Mouse (Mus musculus): ENCODE results near the gene Mylk4. TPM values are rescaled to one million over a fixed set of nuclear protein-coding genes. Genes with fewer than 3 reads are reported as not detected.
A peak's percentile ranks its signal among the peaks of the same experiment; 100 is the strongest.

The Mylk4 gene
- polyA plus RNA-seq, 1 experiment from 2014 or later = 0.34 TPM

DNA sequence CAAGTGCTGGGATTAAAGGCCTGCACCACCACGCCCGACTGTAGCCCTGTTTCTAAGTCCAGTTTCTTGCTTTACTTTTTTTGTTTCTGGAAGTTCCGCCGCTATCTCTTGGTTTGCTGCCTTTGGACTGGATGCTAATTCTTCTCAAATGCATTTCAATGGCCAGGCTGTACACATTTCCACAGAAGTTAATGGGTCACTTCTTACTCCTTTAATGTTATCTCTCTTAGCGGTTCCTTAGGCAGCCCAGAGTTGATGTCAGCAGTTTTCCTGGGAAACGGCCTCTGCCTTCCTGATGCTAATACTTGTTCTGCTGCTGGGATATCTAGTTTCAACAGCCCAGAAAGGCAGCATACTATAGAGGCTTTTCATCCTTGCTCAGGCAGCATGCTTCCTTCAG lies 39.4 kb upstream of the Mylk4 start:
- H3K4me1 ChIP-seq (ENCODE audit: insufficient read depth, low read length) = no peaks in the 10 kb centered on the region
- no peak overlapping the region for H3K4me2 ChIP-seq (replicated peaks; ENCODE audit: low read depth, low read length)
- H3K27me3 ChIP-seq (ENCODE audit: insufficient read depth, low read length) = no peaks in the 10 kb centered on the region
- H3K36me3 ChIP-seq (ENCODE audit: insufficient read depth, low read length) = peaks cover 24% of the 10 kb centered on the region
- 72% methylated on average over 6 of the region's 6 CpGs for WGBS
- H3K4me3 ChIP-seq (ENCODE audit: low read length) = no peak overlapping the region
- no peak overlapping the region for H3K27ac ChIP-seq (ENCODE audit: low read length)
- no peak overlapping the region for H3K9ac ChIP-seq (replicated peaks; ENCODE audit: low read length)
- H3K9me3 ChIP-seq (ENCODE audit: low read length) = no peaks in the 10 kb centered on the region
- no peak for ATAC-seq (ENCODE audit: low FRiP score, low TSS enrichment)

DNA sequence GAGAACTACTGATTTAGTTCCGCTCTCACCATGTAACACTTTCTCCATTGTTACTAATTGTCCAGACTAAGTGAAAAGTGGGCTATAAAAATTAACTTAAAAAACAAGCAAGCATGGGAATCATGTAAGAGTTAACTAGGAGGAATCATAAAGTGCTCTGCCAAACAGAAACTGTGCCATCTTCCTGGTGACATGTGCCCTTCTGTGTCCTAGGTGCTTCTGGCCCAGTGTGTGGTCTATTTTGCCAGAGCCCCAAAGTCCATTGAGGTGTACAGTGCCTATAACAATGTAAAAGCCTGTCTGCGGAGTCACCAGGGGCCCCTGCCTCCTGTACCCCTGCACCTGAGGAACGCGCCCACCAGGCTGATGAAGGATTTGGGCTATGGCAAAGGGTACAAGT lies 37.9 kb upstream of the Mylk4 start:
- H3K27me3 ChIP-seq (ENCODE audit: insufficient read depth, low read length) = no peaks in the 10 kb centered on the region
- 98% methylated on average over 4 of the region's 4 CpGs for WGBS
- no peak for ATAC-seq (ENCODE audit: low FRiP score, low TSS enrichment)
- no peak overlapping the region for H3K9ac ChIP-seq (replicated peaks; ENCODE audit: low read length)
- peaks cover 36% of the 10 kb centered on the region for H3K36me3 ChIP-seq (ENCODE audit: insufficient read depth, low read length)
- H3K4me3 ChIP-seq (ENCODE audit: low read length) = no peak overlapping the region
- no peak overlapping the region for H3K4me2 ChIP-seq (replicated peaks; ENCODE audit: low read depth, low read length)
- H3K4me1 ChIP-seq (ENCODE audit: insufficient read depth, low read length) = no peaks in the 10 kb centered on the region
- no peaks in the 10 kb centered on the region for H3K9me3 ChIP-seq (ENCODE audit: low read length)
- no peak overlapping the region for H3K27ac ChIP-seq (ENCODE audit: low read length)

DNA sequence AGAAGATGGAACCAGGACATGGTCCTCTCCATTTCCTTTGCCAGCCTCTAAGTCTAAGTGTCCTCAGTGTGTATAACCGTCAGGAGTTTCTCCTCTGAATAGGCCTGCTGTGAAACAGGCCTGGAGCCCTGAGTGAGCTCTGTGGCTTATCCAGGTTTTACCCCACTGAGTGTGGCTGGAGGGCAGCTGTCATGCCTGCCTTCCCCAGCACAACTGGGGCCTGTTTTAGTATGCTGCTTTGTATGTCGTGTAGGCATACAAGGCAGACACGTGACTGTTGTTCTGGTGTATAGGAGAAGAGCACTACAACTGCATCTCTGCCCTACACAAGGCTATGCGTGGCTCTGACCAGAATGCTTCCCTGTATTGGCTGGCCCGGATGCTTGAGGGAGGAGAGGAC lies 36.2 kb upstream of the Mylk4 start:
- no peak for ATAC-seq (ENCODE audit: low FRiP score, low TSS enrichment)
- Histone ChIP-seq H3K9me3 (ENCODE audit: low read length) (no peaks in the 10 kb centered on the region), H3K36me3 (ENCODE audit: insufficient read depth, low read length) (peaks cover 42% of the 10 kb centered on the region), H3K4me2 (replicated peaks; ENCODE audit: low read depth, low read length) (no peak overlapping the region), H3K4me3 (ENCODE audit: low read length) (no peak overlapping the region), H3K27ac (ENCODE audit: low read length) (no peak overlapping the region), H3K9ac (replicated peaks; ENCODE audit: low read length) (no peak overlapping the region), H3K4me1 (ENCODE audit: insufficient read depth, low read length) (no peaks in the 10 kb centered on the region), H3K27me3 (ENCODE audit: insufficient read depth, low read length) (no peaks in the 10 kb centered on the region)
- 90% methylated on average over 5 of the region's 5 CpGs for WGBS

DNA sequence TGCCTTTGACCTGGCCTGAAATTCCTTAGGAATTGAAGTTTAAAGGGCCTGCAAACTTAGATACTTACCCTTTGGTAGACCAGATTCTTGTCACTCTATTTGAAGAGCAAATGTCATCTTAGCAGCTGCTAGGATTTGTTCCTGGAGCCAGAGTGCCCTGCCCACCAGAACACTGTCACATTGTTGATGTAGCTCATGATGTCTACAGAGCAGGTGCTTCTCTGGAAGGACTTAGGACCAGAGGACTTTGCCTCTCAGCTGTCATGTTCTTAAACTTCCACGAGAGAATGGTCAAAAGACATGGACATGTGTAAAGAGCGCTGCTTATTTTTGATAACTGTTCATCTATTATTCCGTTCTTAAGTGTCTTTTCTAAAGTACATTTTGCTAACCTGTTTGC lies 35.5 kb upstream of the Mylk4 start:
- Histone ChIP-seq H3K4me3 (ENCODE audit: low read length) (no peak overlapping the region), H3K27ac (ENCODE audit: low read length) (no peak overlapping the region), H3K36me3 (ENCODE audit: insufficient read depth, low read length) (peaks cover 48% of the 10 kb centered on the region), H3K9me3 (ENCODE audit: low read length) (no peaks in the 10 kb centered on the region), H3K4me1 (ENCODE audit: insufficient read depth, low read length) (no peaks in the 10 kb centered on the region), H3K27me3 (ENCODE audit: insufficient read depth, low read length) (no peaks in the 10 kb centered on the region), H3K4me2 (replicated peaks; ENCODE audit: low read depth, low read length) (no peak overlapping the region), H3K9ac (replicated peaks; ENCODE audit: low read length) (no peak overlapping the region)
- 90% methylated on average over 3 of the region's 3 CpGs for WGBS
- no peak for ATAC-seq (ENCODE audit: low FRiP score, low TSS enrichment)

DNA sequence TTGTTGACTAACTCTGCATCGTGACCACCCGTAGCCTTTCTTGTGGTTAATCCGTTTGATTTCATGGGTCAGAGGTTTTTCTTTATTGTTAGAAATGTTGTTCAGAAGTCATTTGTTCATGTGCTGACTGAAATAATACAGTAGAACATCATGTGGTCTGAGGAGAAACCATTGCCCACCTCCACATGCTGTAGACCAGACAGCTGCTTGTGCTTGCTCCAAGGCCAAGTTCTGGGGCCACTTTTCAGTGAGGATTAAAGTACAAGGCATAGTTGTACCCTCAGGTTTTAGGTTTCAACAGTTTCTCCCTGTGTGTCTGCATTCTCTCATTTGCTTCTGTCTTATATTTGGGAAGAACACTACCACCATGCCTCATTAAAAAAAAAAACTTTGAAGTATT lies 23.9 kb upstream of the Mylk4 start:
- Histone ChIP-seq H3K4me2 (replicated peaks; ENCODE audit: low read depth, low read length) (no peak overlapping the region), H3K4me1 (ENCODE audit: insufficient read depth, low read length) (peaks cover 13% of the 10 kb centered on the region), H3K9me3 (ENCODE audit: low read length) (no peaks in the 10 kb centered on the region), H3K27ac (ENCODE audit: low read length) (no peak overlapping the region), H3K36me3 (ENCODE audit: insufficient read depth, low read length) (peaks cover 31% of the 10 kb centered on the region), H3K4me3 (ENCODE audit: low read length) (no peak overlapping the region), H3K27me3 (ENCODE audit: insufficient read depth, low read length) (no peaks in the 10 kb centered on the region), H3K9ac (replicated peaks; ENCODE audit: low read length) (no peak overlapping the region)
- 87% methylated on average over 3 of the region's 3 CpGs for whole genome bisulfite sequencing
- ATAC-seq (ENCODE audit: low FRiP score, low TSS enrichment) = no peak

DNA sequence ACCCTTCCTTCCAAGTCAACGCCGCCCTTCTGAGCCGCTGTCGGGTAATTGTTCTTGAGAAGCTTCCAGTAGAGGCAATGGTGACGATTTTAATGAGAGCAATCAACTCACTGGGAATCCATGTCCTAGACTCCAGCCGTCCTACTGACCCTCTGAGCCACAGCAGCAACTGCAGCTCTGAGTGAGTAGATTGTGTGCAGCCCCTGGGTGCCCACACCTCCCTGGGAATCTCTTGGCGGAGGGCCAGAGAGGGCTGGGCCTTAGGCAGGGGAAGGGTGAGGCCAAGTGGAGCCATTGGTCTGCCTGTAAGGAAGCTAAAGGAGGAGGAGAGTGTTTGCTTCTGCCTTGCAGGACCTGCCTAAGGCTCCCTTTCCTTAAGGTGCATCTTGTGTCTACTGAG lies 23.1 kb upstream of the Mylk4 start:
- no peak for ATAC-seq (ENCODE audit: low FRiP score, low TSS enrichment)
- Histone ChIP-seq H3K9me3 (ENCODE audit: low read length) (no peaks in the 10 kb centered on the region), H3K9ac (replicated peaks; ENCODE audit: low read length) (no peak overlapping the region), H3K27ac (ENCODE audit: low read length) (no peak overlapping the region), H3K27me3 (ENCODE audit: insufficient read depth, low read length) (no peaks in the 10 kb centered on the region), H3K4me3 (ENCODE audit: low read length) (no peak overlapping the region), H3K4me1 (ENCODE audit: insufficient read depth, low read length) (peaks cover 13% of the 10 kb centered on the region), H3K4me2 (replicated peaks; ENCODE audit: low read depth, low read length) (no peak overlapping the region), H3K36me3 (ENCODE audit: insufficient read depth, low read length) (peaks cover 31% of the 10 kb centered on the region)
- 79% methylated on average over 7 of the region's 7 CpGs for WGBS

DNA sequence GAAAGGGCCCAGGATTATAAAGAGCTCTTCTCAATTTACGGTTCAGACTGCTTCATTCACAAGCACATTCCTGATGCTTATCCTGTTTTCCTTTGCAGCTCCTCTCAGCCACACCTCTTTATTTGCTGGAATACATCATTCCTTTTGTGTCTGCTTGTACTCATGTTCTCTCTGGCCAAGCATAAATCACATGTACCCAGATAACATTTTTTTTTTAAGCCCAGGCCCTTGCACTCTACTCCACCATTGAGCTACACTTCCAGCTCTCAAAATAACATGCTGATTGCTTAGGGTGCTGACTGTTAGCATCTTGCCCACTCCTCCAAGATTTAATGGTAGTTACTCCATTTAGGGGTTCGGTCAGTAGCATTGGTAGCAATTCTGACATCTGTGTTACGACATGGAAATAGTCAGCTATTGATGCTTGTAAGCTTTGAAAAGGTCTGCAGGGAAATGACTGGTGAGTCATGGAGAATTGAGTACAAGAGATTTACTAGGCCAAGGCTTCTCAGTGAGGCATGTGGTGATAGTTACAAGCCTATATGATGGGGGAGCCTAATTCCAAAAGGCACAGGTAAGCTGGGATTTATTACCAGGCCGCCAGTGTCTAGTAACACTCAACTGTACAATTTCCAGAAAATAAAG lies 20.1 kb upstream of the Mylk4 start:
- H3K9ac ChIP-seq (replicated peaks; ENCODE audit: low read length) = no peak overlapping the region
- no peaks in the 10 kb centered on the region for H3K9me3 ChIP-seq (ENCODE audit: low read length)
- no peak for ATAC-seq (ENCODE audit: low FRiP score, low TSS enrichment)
- peaks cover 18% of the 10 kb centered on the region for H3K36me3 ChIP-seq (ENCODE audit: insufficient read depth, low read length)
- H3K27ac ChIP-seq (ENCODE audit: low read length) = no peak overlapping the region
- H3K4me3 ChIP-seq (ENCODE audit: low read length) = peak overlapping the region; percentile 75
- H3K4me2 ChIP-seq (replicated peaks; ENCODE audit: low read depth, low read length) = peak overlapping the region; percentile 83
- WGBS = 71% methylated on average over 4 of the region's 4 CpGs
- peaks cover 19% of the 10 kb centered on the region for H3K4me1 ChIP-seq (ENCODE audit: insufficient read depth, low read length)
- H3K27me3 ChIP-seq (ENCODE audit: insufficient read depth, low read length) = no peaks in the 10 kb centered on the region

DNA sequence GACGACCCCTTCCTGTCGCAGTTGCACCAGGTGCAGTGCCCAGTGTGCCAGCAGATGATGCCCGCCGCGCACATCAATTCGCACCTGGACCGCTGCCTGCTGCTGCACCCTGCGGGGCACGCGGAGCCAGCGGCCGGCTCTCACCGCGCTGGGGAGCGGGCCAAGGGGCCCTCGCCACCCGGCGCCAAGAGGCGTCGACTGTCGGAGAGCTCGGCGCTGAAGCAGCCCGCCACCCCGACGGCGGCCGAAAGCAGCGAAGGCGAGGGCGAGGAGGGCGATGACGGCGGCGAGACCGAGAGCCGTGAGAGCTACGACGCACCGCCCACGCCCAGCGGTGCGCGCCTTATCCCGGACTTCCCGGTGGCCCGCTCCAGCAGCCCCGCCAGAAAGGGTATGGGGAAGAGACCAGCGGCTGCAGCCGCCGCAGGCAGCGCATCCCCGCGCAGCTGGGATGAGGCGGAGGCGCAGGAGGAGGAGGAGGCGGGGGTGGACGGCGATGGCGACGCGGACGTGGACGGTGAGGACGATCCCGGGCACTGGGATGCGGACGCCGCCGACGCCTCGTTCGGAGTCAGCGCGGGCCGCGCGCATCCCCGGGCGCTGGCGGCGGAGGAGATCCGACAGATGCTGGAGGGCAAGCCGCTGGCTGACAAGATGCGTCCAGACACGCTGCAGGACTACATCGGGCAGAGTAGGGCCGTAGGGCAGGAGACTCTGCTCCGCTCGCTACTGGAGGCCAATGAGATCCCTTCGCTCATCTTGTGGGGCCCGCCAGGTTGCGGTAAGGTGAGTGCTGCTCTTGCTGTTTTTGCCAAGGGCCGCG lies 18.7 kb upstream of the Mylk4 start, which contains the start of gene D930007J09Rik:
Gene D930007J09Rik (minus strand): TSS at position 591 of the 823 bp plus-strand sequence.
- peak within 1 kb of the TSS; percentile 85 for H3K9ac ChIP-seq (replicated peaks; ENCODE audit: low read length)
- H3K4me2 ChIP-seq (replicated peaks; ENCODE audit: low read depth, low read length) = peak within 1 kb of the TSS; percentile 83
- H3K36me3 ChIP-seq (ENCODE audit: insufficient read depth, low read length) = peaks cover 13% of the 10 kb centered on the region
- H3K27ac ChIP-seq (ENCODE audit: low read length) = peak within 1 kb of the TSS; percentile 57
- ATAC-seq (ENCODE audit: low FRiP score, low TSS enrichment) = peak; percentile 27
- no peaks in the 10 kb centered on the region for H3K9me3 ChIP-seq (ENCODE audit: low read length)
- no peaks in the 10 kb centered on the region for H3K27me3 ChIP-seq (ENCODE audit: insufficient read depth, low read length)
- H3K4me1 ChIP-seq (ENCODE audit: insufficient read depth, low read length) = peaks cover 19% of the 10 kb centered on the region
- peak within 1 kb of the TSS; percentile 75 for H3K4me3 ChIP-seq (ENCODE audit: low read length)
- under 1% methylated on average over 91 of the region's 95 CpGs for WGBS

DNA sequence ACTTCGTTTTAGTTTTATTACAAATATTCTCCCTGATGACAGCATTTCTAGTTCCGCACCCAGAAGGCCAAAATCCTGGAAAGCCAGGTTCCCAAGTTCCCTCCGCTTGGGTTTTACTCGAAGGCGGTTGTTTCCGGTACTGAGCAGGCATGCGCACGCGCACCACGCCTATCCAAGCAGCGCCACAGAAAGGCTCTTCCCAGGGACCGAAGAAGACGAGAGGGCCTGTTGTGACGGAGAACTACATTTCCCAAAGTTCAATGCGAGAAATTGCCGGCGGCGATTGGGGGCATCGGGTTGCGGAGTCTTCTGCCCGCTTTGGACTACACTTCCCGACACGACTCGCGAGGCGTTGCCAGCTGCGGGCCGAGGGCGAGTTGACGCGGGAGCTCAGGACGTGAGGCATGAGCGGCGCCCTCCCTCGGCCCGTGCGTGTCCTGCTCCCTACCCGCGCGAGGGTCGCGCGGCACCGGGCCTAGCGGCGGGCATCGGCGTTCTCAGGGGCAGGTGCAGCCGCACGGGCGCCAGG lies 18.0 kb upstream of the Mylk4 start, which contains the start of gene Wrnip1:
Gene Wrnip1 (plus strand): TSS at position 346 of the 529 bp plus-strand sequence.
- Histone ChIP-seq H3K27me3 (ENCODE audit: insufficient read depth, low read length) (no peaks in the 10 kb centered on the region), H3K36me3 (ENCODE audit: insufficient read depth, low read length) (peaks cover 8% of the 10 kb centered on the region), H3K4me3 (ENCODE audit: low read length) (peak within 1 kb of the TSS; percentile 75), H3K9me3 (ENCODE audit: low read length) (no peaks in the 10 kb centered on the region), H3K27ac (ENCODE audit: low read length) (peak within 1 kb of the TSS; percentile 57), H3K4me1 (ENCODE audit: insufficient read depth, low read length) (peaks cover 19% of the 10 kb centered on the region), H3K4me2 (replicated peaks; ENCODE audit: low read depth, low read length) (peak within 1 kb of the TSS; percentile 83), H3K9ac (replicated peaks; ENCODE audit: low read length) (peak within 1 kb of the TSS; percentile 85)
- peak; percentile 97 for ATAC-seq (ENCODE audit: low FRiP score, low TSS enrichment)
- 0% methylated on average over 51 of the region's 51 CpGs for WGBS

DNA sequence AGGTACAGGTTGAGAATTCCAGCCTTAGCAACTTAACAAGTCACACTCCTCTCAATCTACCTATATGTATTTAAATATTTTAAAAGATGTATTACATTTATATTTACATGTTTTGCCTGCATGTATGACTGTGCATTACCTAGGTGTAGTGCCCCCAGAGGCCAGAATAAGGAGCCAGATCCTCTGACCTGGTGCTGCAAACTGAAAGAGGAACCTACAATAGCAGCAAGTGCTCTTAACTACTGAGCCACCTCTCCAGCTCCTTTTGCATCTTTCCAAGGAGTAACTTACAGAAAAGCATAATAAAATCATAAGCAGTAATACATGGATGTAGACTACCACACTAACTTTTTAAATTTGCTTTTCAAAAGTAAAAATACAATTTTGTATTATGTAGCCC lies 17.1 kb upstream of the Mylk4 start:
- Histone ChIP-seq H3K27ac (ENCODE audit: low read length) (no peak overlapping the region), H3K9ac (replicated peaks; ENCODE audit: low read length) (peak overlapping the region; percentile 61), H3K4me1 (ENCODE audit: insufficient read depth, low read length) (peaks cover 19% of the 10 kb centered on the region), H3K36me3 (ENCODE audit: insufficient read depth, low read length) (no peaks in the 10 kb centered on the region), H3K4me3 (ENCODE audit: low read length) (no peak overlapping the region; the same call in 1 of the 2 replicates), H3K9me3 (ENCODE audit: low read length) (no peaks in the 10 kb centered on the region), H3K4me2 (replicated peaks; ENCODE audit: low read depth, low read length) (peak overlapping the region; percentile 83), H3K27me3 (ENCODE audit: insufficient read depth, low read length) (no peaks in the 10 kb centered on the region)
- no peak for ATAC-seq (ENCODE audit: low FRiP score, low TSS enrichment)

All from kidney, embryonic 16.5 days (tissue).